Mouse (Mus musculus) midbrain, embryonic 15.5 days (tissue): ENCODE results near the gene Zc3hav1l. TPM values are rescaled to one million over a fixed set of nuclear protein-coding genes. Genes with fewer than 3 reads are reported as not detected.

Experiments used
- ATAC-seq: fragments of 200-750 bp; cut with Nextera tagmentation; replicated peaks from 2 replicates; pipeline ENCODE4 v1.8.0; 2017; ENCODE audit warnings: moderate TSS enrichment
- H3K27ac ChIP-seq: fragments of 300-500 bp; sonication (generic); 2 replicates; pipeline ENCODE4 v1.5.1; 2015; ENCODE audit warnings: mild to moderate bottlenecking, inconsistent platforms
- H3K27me3 ChIP-seq: fragments of 300-500 bp; sonication (generic); replicated peaks from 2 replicates; pipeline ENCODE4 v1.6.1; 2015; ENCODE audit warnings: inconsistent platforms
- H3K36me3 ChIP-seq: fragments of 300-500 bp; sonication (generic); replicated peaks from 2 replicates; pipeline ENCODE4 v1.6.1; 2015; ENCODE audit warnings: inconsistent platforms
- H3K4me1 ChIP-seq: fragments of 300-500 bp; sonication (generic); 2 replicates; pipeline ENCODE4 v1.6.1; 2015; ENCODE audit warnings: inconsistent platforms
- H3K4me2 ChIP-seq: fragments of 300-500 bp; sonication (generic); 2 replicates; pipeline ENCODE4 v1.6.1; 2015; ENCODE audit warnings: inconsistent platforms, mild to moderate bottlenecking, moderate library complexity
- H3K4me3 ChIP-seq: fragments of 300-500 bp; sonication (generic); 2 replicates; pipeline ENCODE4 v1.5.1; 2015; ENCODE audit warnings: mild to moderate bottlenecking, inconsistent platforms
- H3K9ac ChIP-seq: fragments of 300-500 bp; sonication (generic); 2 replicates; pipeline ENCODE4 v1.6.1; 2015; ENCODE audit warnings: mild to moderate bottlenecking, inconsistent platforms
- H3K9me3 ChIP-seq: fragments of 300-500 bp; sonication (generic); 2 replicates; pipeline ENCODE4 v1.6.1; 2016; ENCODE audit warnings: inconsistent platforms
- WGBS: fragments of 180-500 bp; shearing (Covaris S2); methylation state at CpG from one replicate; pipeline ENCODE4 v1.1.7; 2015; ENCODE audit warnings: mixed read lengths; 5-methylcytosine and 5-hydroxymethylcytosine counted together
- polyA plus RNA-seq: library from polyadenylated mRNA; unstranded; fragments of >200 nt; fragmentation: Nextera tagmentation; extraction: Ambion mirVana; gene quantifications from 2 replicates; pipeline ENCODE4 v1.2.1, GENCODE M21; 2015

Zc3hav1l gene
- polyA plus RNA-seq, 1 experiment from 2014 or later: 9.1 TPM

DNA sequence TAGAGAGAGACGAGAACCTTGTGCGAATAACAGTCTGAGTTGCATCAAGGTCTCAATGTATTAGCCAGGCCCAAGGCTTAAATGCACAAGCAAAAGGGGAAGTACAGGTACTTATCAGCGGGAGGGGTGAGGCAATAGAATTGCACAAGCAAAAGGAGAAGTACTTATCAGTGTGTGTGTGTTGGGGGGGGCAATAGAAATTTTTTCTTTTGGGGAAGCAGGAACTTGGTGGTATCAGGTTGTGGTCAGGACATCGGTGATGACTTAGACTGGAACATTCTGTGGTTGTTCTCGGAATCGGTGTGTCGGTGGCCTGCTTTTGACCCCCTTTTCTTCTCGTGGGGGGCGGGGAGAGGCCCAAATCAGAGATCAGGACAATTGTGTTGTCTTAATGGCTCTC is 21.6 kb upstream of the Zc3hav1l start:
- H3K4me1 ChIP-seq: no peaks in the 10 kb centered on the region
- H3K27ac ChIP-seq: no peak overlapping the region
- H3K9me3 ChIP-seq: no peaks in the 10 kb centered on the region
- H3K4me2 ChIP-seq: no peak overlapping the region
- no peak overlapping the region for H3K4me3 ChIP-seq
- no peaks in the 10 kb centered on the region for H3K27me3 ChIP-seq
- no peak overlapping the region for H3K9ac ChIP-seq
- WGBS: 95% methylated on average over 9 of the region's 9 CpGs
- no peak for ATAC-seq
- no peaks in the 10 kb centered on the region for H3K36me3 ChIP-seq

DNA sequence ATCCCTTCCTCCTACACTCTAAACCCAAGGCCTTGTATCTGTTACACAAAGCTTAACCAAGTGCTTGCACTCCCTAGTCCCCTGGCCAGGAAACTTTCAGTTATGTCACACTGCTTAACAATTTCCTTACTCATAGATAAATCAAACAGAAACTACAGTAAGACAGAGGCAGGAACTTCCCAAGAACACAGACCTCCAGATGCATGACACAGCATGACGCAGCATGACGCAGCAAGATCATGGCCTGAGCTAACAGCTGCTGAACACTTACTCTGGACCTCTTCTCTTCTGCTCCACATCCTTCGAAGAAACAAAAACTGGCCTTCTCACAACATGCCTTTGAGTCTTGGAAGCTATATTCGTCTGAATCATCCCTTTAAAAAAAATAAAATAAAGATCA is 17.0 kb upstream of the Zc3hav1l start:
- H3K9me3 ChIP-seq: no peaks in the 10 kb centered on the region
- no peak overlapping the region for H3K27ac ChIP-seq
- no peaks in the 10 kb centered on the region for H3K27me3 ChIP-seq
- no peaks in the 10 kb centered on the region for H3K4me1 ChIP-seq
- H3K9ac ChIP-seq: no peak overlapping the region
- WGBS: 93% methylated on average over 4 of the region's 4 CpGs
- no peaks in the 10 kb centered on the region for H3K36me3 ChIP-seq
- no peak overlapping the region for H3K4me3 ChIP-seq
- no peak overlapping the region for H3K4me2 ChIP-seq
- ATAC-seq: no peak

DNA sequence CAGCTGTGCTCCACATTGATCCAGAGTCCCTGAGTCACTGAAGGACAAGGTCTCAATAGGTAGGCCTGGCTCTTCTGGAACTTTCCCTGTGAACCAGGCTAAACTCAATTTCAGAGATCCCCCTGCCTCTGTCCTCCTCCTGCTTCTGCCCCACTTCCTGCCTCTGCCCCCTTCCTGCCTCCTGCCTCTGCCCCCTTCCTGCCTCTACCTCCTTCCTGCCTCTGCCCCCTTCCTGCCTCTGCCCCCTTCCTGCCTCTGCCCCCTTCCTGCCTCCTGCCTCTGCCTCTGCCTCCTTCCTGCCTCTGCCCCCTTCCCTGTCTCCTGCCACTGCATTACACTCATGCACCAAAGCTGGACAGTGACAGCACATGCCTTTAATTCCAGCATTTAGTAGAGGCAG is 10.7 kb upstream of the Zc3hav1l start:
- Histone ChIP-seq H3K36me3 (no peaks in the 10 kb centered on the region), H3K4me1 (no peaks in the 10 kb centered on the region), H3K27ac (no peak overlapping the region), H3K9ac (no peak overlapping the region), H3K9me3 (no peaks in the 10 kb centered on the region), H3K27me3 (no peaks in the 10 kb centered on the region), H3K4me3 (no peak overlapping the region), H3K4me2 (no peak overlapping the region)
- no peak for ATAC-seq

DNA sequence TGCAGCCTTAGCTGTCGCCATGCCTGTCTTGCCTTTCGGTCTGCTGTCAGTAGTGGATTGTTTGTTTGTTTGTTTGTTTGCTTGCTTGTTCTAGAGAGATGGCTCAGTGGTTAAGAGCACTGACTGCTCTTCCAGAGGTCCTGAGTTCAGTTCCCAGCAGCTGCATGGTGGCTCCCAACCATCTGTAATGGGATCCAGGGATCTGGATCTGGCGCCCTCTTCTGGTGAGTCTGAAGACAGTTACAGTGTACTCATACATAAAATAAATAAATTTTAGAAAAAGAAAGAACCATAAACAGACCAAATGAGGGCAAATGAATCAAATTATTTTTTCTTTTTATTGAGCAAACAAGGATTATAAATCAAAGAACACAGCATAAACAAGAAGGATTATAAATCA is 5.9 kb upstream of the Zc3hav1l start:
- ATAC-seq: no peak

DNA sequence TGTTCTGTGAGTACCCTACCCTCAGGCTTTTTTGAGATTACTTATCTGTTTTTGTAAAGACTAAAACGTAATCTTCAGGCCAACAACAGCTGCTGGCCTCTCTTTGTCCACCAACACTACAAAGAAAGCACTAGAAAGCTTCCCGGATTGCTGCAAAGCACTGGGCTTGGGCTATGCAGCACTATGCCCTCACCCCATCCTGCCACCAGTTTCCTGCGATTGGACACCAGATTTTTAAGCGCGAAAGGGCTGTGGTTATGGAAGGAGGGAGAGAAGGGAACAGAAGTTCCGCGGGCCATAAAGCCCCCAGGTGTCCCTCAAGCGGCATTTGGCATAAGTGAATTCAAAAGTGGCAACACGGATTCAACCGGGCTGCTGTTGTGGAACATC is 818 bp downstream of the Zc3hav1l start:
- Histone ChIP-seq H3K36me3 (0 out of 2 replicates have a peak, but pooled peaks cover 6% of the 10 kb centered on the region), H3K4me2 (peak overlapping the region; percentile 66), H3K4me1 (peaks cover 11% of the 10 kb centered on the region), H3K9me3 (no peaks in the 10 kb centered on the region), H3K4me3 (peak overlapping the region; percentile 51), H3K27me3 (no peaks in the 10 kb centered on the region), H3K27ac (peak overlapping the region; percentile 84), H3K9ac (peak overlapping the region; percentile 61)
- 1% methylated on average over 10 of the region's 10 CpGs for WGBS
- ATAC-seq: peak; percentile 48

More for the DNA sequence above, 5.9 kb upstream of the Zc3hav1l start:
- Histone ChIP-seq H3K4me1 (no peaks in the 10 kb centered on the region), H3K27me3 (no peaks in the 10 kb centered on the region), H3K4me3 (no peak overlapping the region), H3K36me3 (no peaks in the 10 kb centered on the region), H3K9ac (no peak overlapping the region), H3K9me3 (no peaks in the 10 kb centered on the region), H3K27ac (no peak overlapping the region), H3K4me2 (no peak overlapping the region)
- WGBS: 73% methylated on average over 3 of the region's 3 CpGs

DNA sequence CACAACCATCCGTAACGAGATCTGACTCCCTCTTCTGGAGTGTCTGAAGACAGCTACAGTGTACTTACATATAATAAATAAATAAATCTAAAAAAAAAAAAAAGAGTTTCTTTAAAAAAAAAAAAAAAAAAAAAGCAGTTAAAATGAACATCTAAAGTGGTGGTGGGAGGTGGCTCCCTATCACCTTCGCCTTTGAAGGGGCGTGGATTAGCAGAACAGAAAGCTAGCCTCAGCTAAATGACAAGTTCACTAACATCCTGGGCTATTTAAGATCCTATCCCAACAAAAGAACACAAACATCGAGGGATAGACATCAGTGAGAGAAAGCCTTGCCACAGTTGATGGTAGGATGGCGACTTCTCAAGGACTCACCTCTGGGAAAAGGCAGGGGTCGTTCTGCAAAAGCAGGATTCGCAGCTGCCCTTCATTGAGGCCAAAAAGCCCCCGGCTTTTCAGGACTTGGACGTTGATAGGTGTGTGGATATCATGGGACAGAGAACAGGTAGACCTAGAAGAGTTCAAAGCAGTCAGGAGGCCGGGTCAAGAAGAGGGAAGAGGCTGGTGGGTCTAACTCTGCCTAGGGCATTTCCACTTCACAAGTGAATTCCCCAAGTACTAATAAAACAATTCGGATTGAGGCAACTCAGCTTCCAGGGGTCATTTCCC is 1.3 kb downstream of the Zc3hav1l start:
- H3K27ac ChIP-seq: peak overlapping the region; percentile 84
- 0 out of 2 replicates have a peak, but pooled peaks cover 9% of the 10 kb centered on the region for H3K36me3 ChIP-seq
- peak overlapping the region; percentile 66 for H3K4me2 ChIP-seq
- no peaks in the 10 kb centered on the region for H3K27me3 ChIP-seq
- no peaks in the 10 kb centered on the region for H3K9me3 ChIP-seq
- H3K9ac ChIP-seq: peak overlapping the region; percentile 61
- H3K4me1 ChIP-seq: peaks cover 11% of the 10 kb centered on the region
- no peak for ATAC-seq
- H3K4me3 ChIP-seq: peak overlapping the region; percentile 51
- WGBS: 38% methylated on average over 12 of the region's 12 CpGs

DNA sequence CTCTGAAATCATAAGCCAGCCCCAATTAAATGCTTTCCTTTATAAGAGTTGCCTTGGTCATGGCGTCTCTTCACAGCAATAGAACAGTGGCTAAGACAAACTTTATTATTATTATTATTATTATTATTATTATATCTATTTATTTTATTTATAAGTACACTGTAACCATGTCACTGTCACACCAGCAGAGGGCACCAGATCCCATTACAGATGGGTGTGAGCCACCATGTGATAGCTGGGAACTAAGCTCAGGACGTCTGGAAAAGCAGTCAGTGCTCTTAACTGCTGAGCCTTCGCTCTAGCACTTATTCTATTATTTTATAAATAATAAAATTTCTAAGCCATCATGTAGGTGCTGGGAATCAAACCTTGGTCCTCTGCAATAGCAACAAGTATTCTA is 5.4 kb downstream of the Zc3hav1l start:
- no peaks in the 10 kb centered on the region for H3K27me3 ChIP-seq
- H3K9ac ChIP-seq: no peak overlapping the region
- no peaks in the 10 kb centered on the region for H3K9me3 ChIP-seq
- peaks cover 9% of the 10 kb centered on the region for H3K4me1 ChIP-seq
- H3K4me3 ChIP-seq: no peak overlapping the region
- no peak overlapping the region for H3K27ac ChIP-seq
- H3K36me3 ChIP-seq: 0 out of 2 replicates have a peak, but pooled peaks cover 11% of the 10 kb centered on the region
- 37% methylated on average over 3 of the region's 3 CpGs for WGBS
- no peak for ATAC-seq
- H3K4me2 ChIP-seq: no peak overlapping the region

DNA sequence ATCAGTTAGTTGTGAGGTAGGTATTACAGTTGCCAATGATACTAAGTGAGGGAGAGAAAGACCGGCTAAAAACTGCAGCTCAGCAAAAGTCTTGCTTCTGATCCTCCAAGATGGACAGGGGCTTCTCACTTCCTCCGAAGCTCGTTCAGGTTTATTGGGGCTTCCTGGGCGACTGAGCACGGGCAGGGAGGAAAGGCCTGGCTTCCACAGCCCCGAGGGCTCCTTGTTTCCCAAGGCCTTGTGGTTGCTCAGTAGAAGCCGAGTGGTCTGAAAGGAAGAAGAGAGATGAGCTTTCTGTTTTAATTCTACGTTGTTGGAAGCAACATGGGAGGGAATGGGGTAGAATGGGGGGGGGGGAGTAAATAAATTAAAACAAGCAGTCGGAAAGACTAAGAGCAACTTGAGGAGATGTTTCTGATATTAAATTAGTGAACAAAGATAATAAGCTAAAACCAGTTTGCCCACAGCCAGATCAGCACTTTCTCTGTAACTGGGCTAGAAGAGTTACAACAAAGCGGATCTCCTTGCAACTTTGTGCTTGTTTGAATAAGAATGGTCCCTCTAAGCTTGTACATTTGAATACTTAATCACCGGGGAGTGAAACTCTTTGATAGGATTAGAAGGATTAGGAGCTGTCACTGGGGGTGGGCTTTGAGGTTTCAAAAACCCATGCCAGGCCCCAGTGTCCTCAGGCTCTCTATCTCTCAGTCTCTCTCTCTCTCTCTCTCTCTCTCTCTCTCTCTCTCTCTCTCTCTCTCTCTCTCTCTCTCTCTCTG is 6.0 kb downstream of the Zc3hav1l start:
- no peak overlapping the region for H3K27ac ChIP-seq
- H3K4me3 ChIP-seq: no peak overlapping the region
- no peak overlapping the region for H3K9ac ChIP-seq
- H3K27me3 ChIP-seq: no peaks in the 10 kb centered on the region
- H3K4me1 ChIP-seq: peaks cover 5% of the 10 kb centered on the region
- WGBS: 14% methylated on average over 11 of the region's 11 CpGs
- ATAC-seq: no peak
- H3K36me3 ChIP-seq: 0 out of 2 replicates have a peak, but pooled peaks cover 11% of the 10 kb centered on the region
- H3K4me2 ChIP-seq: no peak overlapping the region
- H3K9me3 ChIP-seq: no peaks in the 10 kb centered on the region

DNA sequence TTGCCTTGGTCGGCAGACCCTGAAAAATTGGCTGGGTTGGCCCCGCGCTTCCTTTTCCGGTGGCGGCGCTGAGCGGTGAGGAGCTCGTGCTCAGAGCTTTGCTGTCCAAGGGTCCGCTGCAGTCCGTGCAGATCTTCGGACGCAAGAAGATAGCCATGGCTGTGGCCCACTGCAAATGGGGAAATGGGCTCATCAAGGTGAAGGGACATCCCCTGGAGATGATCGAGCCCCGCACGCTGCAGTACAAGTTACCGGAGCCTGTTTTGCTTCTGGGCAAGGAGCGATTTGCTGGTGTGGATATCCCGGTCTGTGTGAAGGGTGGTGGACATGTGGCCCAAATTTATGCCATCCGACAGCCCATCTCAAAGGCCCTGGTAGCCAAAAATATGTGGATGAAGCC is 14.6 kb downstream of the Zc3hav1l start:
- Histone ChIP-seq H3K4me1 (no peaks in the 10 kb centered on the region), H3K27ac (no peak overlapping the region), H3K27me3 (no peaks in the 10 kb centered on the region), H3K4me2 (no peak overlapping the region), H3K4me3 (no peak overlapping the region), H3K36me3 (peaks cover 15% of the 10 kb centered on the region), H3K9me3 (no peaks in the 10 kb centered on the region), H3K9ac (no peak overlapping the region)
- 97% methylated on average over 19 of the region's 19 CpGs for whole genome bisulfite sequencing
- ATAC-seq: no peak

DNA sequence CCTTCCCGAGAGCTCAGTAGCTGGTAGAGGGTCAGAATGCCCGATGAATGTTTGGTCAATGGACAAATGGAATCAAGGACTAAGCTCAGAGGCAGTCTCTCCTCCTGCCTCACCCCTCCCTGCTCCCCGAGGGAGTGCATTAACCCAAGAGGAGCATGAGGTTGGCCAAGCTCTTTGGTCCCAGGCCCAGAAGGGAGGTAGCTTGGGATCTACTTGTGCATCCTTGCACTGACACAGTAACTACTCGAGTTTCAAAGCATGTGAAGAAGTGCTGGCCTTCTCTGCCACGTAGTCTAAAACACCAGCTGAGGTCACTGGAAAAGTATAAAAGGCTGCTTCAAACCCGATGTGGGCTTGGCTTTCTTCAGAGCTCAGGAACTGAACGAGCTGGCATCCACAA is 34.6 kb downstream of the Zc3hav1l start:
- Histone ChIP-seq H3K4me3 (no peak overlapping the region), H3K27me3 (no peaks in the 10 kb centered on the region), H3K9ac (no peak overlapping the region), H3K36me3 (no peaks in the 10 kb centered on the region), H3K27ac (no peak overlapping the region), H3K4me2 (no peak overlapping the region), H3K4me1 (no peaks in the 10 kb centered on the region), H3K9me3 (no peaks in the 10 kb centered on the region)
- ATAC-seq: no peak
- 75% methylated on average over 7 of the region's 7 CpGs for WGBS

DNA sequence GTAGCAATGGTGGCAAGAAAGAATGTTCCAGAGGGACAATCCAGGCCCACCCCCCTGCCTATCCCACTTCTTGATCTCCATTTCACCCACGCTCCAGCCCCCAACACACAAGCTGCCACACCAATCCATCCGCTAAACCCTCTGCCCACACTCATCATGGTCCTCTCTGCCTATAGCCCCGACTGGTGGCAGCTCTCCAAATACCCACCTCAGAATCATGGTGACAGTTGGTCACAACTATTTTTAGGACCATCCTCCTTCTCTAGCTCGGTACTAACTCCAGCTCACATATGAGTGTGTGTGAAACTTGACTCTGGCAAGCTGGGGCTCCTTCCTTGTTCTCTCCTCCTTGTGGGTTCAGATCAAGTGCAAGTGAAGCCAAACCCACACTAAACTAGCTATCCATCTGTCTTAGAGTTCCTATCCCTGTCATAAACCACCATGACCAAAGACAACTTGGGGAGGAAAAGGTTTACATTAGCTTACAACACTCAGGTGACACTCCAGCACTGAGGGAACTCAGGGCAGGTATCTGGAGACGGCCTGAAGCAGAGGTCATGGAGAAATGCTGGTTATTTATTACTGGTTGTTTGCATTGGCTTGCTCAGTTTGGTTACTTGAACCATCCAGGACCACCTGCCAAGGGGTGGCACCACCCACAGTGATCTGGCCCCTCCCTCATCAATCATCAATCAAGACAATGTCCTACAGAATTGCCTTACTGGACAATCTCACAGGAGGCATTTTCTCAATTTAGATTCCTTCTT is 35.5 kb downstream of the Zc3hav1l start:
- no peak for ATAC-seq
- WGBS: 75% methylated on average over 5 of the region's 5 CpGs
- Histone ChIP-seq H3K4me3 (no peak overlapping the region), H3K4me2 (no peak overlapping the region), H3K27me3 (no peaks in the 10 kb centered on the region), H3K9me3 (no peaks in the 10 kb centered on the region), H3K9ac (no peak overlapping the region), H3K4me1 (no peaks in the 10 kb centered on the region), H3K27ac (no peak overlapping the region), H3K36me3 (no peaks in the 10 kb centered on the region)

DNA sequence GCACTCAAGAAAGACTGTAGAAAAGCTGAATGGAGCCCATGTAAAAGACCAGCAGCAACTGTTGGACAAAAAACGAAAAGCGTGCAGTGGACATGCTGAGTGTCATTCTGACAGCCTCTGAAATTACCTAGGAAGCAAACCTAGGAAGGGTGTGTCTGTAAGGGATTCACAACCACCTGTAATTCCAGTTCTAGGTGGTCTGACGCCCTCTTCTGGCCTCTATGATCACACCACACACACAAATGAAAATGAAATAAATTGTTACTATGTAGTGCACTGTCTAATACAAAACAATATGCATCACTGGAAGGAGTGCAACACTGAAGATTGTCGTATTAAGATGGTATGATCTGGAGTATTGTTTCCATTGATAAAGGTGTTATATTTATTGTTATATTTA is 37.2 kb downstream of the Zc3hav1l start:
- Histone ChIP-seq H3K27me3 (no peaks in the 10 kb centered on the region), H3K27ac (no peak overlapping the region), H3K36me3 (no peaks in the 10 kb centered on the region), H3K9me3 (no peaks in the 10 kb centered on the region), H3K9ac (no peak overlapping the region), H3K4me1 (no peaks in the 10 kb centered on the region), H3K4me2 (no peak overlapping the region), H3K4me3 (no peak overlapping the region)
- no peak for ATAC-seq
- WGBS: 71% methylated on average over 4 of the region's 4 CpGs
